Mouse (Mus musculus): ENCODE measurements around the gene Wwox. TPM values are rescaled to one million over a fixed set of nuclear protein-coding genes. Genes with fewer than 3 reads are reported as not detected.

Gene Wwox
- total RNA-seq, 2 experiments from 2014 or later: 10.5 to 11.3 TPM

DNA sequence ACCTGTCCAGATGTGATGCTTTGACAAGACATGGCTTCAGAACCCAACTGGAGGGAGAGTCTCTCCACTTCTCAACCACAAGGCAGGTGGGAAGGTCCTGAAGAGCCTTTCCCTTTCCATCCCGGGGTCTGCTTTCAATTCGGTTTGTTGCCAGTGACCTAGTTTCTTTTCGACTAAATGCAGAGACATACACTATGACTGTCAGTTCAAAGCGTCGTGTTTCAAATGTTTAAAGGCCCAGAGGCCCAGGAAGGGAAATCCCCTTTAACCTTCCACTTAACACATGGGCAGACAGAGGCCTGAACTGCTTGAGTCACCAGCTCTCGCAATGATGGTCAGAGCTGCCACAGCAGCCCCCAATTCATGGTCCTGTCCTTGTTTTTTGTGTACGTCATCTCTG, 606.3 kb downstream of the Wwox start:
- DNase-seq: no peak

DNA sequence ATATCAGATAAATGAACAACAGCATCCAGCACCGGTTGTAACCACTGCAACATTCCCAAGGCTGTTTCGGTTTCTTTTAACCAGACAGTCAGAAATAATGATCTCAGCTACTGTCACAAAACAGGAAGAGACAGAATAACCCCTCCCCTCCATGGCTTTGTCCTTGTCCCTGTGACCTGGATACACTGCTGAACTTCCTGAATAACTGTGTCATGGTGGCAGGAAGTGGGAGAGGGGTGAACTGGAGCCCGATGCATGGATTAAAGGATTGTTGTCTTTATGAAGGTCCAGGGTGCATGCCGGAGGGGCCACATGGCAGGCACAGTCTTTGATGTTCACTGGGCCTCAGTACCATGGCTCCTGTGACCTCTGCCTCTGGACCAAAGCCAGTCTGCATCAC, 607.0 kb downstream of the Wwox start:
- peak; percentile 7 for DNase-seq

DNA sequence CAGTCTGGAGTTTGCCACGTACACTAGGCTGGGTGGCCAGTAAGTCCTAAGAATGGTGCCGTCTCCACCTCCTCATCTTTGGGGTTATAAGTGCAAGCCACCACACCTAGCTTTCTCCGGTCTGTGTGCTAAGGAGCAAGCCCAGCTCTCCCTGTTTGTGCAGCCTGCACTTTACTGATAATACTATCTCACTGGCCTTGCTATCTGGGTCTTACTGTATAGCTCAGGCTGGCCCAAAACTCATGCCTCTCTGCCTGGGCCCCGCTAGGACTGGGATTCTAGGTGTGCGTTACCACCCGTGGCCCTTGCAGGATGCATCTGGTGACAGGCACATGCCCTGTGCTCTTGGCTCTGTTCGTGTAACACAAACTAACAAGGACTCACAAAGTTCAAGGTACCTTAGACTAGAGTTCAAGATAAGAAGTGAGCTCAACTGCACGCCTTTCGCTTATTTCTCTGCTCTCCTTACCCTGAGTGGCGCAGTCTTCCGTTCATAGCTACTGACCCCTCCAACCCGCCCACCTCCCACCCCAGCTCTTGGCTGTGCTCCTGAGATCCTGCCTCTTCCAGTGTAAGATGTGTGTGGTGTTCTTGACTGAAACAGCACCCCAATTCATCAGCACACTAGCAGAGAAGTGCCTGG, 618.9 kb downstream of the Wwox start:
- DNase-seq: no peak

DNA sequence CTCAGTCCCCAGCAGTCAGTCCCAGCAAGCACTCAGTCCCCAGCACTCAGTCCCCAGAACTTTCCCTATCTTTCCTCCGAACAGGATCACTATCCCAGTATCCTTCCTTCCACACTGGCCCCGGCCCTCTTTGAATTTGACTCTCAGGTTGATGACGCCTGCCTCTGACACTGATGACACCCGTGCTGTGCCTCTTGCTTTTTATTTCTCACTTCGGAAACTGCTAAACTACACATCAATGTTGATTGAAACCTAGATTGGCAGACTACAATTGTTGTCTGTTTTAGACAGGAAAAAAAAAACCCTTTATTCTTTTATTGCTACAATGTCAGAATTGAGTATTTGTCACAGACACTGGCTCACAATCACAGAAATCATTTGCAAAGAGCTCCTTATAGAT, 624.2 kb downstream of the Wwox start:
- DNase-seq: no peak

DNA sequence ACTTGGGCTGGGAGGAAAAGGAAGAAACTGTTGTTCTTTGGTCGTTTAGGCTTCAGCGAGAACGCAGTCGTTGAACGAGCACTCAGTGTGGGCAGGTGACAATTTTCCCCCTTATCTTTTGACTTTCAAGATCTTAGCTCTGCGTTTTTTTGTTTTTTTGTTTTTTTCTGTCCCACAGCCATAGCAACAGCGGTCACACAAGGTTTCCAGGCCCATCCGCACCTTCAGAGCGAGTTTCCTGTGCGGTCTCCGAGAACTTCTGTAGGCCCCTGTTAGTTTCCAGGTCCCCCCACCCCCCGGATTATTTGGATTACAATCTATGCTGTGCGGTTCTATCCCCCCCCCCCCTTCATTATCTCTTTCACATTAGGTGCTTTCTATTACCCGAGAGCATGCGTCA, 625.2 kb downstream of the Wwox start:
- DNase-seq: no peak

DNA sequence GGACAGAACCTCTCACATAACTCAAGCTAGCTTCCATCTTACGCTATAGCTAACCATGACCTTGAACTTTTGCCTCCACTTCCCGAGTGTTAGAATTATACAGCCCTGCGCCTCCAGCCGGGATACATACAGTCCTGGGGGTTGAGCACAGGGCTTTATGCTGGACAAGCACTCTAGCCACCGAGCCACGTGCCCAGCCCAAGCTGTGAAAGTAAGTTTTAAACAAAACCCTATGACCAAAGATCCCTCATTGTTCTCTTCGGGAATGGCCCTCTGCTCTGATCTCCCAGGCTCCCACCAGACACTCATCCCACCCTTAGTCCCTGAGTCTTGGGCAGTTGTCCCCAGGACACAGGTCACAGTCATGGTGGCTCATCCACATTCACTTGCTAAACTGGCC, 625.9 kb downstream of the Wwox start:
- DNase-seq: no peak

DNA sequence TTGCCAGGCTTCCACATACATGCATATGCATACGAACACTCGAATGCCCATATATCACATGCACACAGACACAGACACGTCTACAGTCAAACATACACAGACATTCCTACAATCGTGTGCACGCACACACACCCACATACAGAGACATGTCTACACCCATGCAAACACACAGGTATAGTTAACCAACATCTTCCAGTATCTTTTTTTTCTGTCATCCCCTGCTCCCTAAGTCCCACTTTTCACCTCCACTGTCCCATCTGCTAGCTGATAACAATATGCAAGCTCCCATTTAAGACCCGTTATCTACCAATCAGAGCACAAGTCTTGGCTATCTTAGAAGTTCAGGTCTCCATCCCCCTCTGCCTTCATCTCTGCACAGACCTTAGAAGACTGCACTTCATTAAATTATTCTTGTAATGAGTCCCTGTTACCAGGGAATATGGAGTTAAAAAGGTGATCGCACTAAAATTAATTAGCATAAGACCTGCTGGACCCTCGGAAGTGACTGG, 627.1 kb downstream of the Wwox start:
- no peak for DNase-seq

DNA sequence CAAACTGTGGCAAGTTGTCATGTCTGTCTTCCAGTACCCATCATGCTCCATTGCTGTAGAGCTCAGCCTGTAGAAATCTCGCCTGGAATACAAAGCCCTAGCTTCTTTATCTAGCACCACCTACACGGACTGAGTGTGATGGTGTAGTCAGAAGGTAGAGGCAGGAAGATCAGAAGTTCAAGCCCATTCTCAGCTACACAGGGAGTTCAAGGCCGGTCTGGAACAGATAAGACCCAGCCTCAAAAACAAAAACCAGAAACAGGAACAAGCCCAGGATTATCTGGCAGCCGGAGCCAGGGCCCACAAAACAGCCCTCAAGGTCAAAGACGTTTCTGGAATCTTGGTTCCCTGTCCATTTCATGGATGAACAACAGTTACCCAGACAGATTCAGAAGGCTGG, 629.3 kb downstream of the Wwox start:
- DNase-seq: no peak

DNA sequence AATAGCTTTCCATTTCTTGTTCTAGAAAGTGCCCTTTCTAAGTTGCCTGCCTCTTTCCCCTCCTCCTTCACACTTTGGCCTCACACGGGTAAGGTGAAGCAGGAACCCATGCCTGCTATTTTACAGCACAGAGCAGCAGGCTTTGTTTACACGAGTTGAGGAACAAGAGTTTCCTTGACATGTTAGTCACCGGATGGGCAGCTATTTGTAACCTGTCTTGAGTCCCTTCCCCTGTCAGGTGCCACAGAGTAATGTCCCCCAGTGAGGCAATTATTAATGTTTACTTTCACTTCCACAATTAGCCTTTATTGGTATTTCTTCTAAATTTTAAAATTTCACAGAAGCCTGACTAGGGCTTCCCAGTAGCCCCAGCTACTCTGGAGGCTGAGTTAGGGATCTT, 630.8 kb downstream of the Wwox start:
- no peak for DNase-seq

DNA sequence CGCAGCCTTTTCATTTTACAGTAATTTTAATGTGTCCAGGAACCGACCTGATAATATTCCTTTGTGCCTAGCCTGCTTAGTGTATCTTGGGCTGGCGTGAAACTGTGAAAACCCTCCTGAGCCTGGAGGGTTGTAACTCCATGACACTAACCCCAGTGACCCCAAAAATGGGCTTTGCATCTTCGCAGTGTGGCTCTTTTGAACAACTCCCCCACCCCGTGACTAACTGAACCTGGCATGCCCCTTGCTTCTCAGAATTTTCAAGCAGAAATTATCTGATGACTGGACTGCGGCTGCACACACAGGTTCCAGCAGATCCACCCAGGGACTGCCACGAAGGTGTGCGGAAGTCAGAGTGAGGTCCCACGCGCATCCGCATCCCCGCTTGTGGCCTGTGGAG, 631.8 kb downstream of the Wwox start:
- no peak for DNase-seq

DNA sequence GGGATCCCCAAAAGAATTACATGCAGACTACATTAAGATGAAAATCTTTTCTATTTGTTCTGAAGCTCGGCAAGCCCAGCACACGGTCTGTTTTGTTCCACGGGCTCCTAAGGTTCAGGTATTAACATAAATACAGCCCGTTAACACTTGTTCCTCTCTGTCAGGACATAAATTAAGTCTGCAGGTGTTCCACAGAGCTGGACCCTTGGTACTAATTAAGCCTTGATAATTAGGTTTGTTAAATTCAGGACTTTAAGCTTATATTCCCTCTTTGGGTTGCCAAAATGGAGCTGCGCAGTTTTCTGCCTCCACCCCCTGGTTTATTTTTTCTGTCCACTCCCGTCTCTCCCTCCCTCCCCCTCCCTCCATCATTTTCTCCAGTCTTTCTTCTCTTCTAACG, 638.8 kb downstream of the Wwox start:
- DNase-seq: no peak

DNA sequence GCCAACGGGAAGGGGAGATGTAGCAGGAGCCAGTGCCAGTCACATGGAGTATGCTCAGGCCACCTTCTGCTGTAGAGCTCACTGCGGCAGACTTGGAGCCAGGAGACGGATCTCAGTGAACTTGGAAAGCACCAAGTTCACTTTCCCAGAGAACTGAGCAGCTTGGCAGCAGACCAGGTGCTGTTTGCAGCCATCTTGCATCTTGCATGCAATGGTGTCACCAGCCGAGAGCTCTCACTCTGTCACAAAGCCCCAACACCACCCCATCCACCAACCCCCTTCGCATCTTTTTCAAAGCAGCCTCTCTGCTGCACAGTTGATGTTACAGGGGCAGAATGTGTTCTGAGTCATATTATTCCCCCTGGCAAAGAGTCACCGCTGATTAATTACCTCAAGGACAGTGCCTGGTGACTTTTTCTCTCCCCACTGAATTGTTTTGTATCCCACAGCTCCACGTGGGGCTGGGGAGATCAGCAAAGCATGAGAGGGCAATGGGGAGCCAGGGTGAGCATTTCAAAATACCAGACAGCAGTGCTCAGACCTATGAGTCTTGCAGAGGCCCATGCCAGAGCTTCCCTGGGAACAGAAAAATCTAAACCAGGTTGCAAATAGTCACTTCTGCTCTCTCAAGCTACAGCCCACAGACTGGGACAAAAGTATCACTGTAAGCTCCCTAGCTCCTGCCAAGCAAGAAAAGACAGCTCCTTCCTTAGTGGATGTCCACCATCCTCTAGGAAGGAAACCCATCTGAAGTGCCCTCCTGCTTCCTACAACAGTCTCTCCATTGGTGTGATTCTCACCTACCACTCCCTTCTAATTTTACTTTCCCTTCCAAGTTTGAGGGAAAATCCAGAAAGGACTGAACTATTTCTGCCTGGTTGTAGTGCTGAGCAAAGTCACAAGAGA, 642.1 kb downstream of the Wwox start:
- no peak for DNase-seq

DNA sequence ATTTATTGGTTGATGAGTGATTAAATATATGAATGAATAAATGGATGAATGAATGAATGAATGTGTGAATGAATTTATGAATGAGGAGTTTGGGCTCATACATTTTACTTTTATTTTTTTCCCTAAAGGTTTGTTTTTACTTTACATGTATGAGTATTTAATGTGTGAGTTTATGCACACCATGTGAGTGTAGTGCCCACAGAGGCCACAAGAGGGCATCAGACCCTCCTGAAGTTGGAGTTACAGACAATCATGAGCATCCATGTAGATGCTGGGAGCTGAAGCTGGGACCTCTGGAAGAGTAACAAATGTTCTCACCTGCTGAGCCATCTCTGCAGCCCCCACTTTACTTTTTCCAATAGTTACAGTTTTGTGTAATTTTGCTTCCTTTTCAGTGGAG, 648.7 kb downstream of the Wwox start:
- no peak for DNase-seq

DNA sequence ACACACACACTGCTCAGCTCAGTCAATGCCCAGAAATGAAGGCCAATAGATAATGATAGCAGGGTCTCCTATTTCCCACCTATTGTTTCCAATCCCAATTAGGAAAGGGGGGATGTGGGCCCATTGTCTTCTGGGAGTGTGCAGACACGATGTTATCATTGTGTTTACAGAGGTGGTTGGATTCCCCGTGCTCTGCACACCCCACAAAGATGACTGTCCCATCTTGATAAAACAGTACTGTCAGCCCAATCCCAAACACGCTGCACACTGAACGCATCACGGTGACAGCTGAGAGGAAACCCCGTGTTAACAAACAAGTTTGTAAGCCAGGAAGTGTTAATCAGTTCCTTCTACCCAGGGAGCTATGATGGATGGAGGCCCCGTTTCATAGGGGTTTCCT, 650.3 kb downstream of the Wwox start:
- DNase-seq: no peak

DNA sequence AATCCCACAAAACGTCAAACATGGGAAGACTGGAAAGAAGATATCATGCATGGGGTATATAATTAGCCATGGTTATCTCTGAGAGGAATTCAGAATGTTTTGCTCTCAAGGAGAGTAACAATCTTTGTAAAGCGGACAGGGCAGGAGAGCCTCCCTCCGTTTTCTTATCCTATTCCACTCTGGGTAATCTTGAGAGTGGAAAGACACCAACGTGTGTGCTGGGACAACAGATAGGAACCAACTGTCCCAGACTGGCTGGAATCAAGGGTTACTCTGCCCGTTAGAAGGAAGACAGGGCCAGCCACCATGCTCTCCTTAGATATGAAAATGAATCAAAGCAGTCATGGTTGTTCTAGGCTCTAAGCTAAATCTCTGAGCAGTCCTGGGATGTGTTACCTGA, 650.7 kb downstream of the Wwox start:
- no peak for DNase-seq

DNA sequence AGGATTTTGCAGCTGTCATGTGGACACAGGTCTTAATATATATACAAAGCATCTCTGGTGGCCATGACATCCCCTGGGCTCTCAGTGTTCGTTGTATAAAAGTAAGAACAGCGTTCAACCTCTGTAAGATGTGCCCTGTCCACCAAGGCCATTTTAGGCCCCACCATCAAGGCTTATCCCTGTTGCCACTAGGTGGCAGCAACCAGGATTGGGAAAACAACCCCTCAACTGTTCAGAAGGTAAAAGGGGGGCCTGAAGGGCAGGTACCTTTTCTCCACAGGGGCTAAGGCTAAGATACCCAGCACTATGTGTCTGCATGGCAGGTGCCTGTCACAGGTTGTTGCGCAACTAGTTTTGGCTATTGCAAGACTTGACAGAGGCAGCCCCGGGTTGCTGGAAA, 656.1 kb downstream of the Wwox start:
- DNase-seq: peak; percentile 33

DNA sequence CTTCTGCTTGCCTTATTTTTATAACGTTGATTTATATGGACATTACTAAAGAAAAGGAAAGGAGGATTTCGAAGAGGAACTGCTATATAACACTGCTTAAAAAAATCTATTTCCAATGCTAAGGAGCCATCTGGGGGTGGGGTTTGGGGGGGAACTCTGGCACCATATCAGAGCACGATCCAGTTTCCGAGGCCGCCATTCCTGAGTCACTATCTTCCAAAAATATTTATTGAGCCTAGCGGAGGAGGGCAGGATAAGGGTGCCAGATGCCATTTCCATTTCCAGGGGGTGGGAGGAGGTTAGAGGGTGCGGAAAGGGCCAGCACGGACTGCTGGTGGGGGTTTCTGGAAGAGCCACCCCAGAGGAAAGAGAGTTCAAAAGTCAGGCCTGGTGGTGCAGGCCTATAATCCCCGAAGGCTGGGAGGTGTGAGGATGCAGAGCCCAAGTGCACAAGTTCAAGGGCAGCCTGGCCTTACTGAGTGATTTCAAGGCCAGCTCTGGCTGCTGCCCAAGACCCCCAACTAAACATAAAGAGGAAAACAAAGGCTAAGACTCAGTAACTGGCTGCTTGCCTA, 658.6 kb downstream of the Wwox start:
- DNase-seq: no peak

DNA sequence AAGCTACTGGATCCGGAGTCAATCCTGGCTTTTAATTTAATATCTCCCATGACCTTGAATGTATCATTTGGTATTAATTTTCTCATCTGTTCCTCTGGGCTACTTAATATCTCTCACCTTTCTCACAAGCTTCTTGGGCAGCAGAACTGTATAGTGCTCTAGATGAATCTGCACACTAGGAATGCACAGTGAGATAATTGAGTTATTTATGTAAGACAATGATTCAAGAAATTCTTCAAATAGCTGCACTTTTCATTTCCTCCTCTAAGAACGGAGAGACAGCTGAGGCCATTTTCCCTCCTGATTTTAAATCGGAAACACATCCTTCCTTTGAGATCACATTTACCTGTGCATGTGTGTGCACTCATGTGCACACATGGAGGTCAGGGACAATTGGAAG, 669.9 kb downstream of the Wwox start:
- no peak for DNase-seq

DNA sequence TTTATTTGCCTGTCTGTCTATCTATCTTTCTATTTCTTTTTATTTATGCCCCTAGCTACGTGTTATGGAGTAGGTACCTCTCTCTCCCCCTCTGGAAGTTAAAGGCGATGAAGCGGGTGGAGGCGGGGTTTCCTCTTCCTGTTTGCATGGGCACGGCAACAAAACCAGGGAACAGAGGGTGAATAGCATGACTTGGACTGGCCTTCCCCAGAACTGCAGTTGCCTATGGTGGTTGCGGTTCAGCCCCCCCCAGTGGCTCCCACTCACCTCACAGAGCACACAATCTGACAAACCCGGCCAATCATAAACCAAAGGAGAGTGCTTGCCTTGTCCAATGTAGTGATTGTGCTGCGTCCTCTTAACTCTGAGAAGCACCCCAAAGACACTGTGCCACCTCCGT, 671.0 kb downstream of the Wwox start:
- DNase-seq: peak; percentile 16

DNA sequence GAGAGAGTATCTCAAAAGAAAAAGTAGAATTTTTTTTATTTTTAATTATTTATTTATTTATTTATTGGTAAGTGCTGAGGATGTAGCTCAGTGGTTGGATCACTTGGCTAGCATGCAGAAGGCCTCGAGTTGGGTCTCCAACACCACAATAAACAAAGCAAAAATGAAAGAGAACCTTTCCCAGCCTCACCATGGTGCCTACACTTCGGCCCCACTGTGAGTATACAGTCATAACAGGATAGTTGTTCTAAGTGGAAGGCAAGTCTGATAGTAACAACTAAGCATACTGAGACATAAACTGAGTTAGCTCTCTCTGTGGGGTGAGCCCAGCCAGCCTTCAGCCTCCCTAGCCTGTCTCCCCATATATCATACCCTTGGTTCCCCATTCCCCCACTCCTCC, 672.6 kb downstream of the Wwox start:
- DNase-seq: no peak

DNA sequence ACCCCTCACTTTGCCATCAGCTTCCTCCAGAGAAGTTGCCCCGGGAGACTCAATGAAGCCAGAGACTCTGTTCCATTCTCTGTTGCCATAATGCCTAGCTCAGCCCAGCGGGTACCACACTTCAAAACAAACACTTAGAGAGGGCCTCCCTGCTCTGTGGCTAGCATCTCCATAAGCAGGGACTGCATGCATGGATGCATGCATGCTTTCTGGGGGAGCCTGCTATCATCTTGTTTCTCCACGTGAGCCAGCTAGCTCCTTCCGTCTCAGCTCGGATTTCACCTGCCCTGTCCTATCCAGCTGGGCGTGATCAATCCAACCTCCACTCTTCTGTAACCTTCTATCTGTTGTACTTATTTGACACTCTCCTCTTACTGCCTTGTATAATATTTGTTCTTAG, 675.0 kb downstream of the Wwox start:
- no peak for DNase-seq

DNA sequence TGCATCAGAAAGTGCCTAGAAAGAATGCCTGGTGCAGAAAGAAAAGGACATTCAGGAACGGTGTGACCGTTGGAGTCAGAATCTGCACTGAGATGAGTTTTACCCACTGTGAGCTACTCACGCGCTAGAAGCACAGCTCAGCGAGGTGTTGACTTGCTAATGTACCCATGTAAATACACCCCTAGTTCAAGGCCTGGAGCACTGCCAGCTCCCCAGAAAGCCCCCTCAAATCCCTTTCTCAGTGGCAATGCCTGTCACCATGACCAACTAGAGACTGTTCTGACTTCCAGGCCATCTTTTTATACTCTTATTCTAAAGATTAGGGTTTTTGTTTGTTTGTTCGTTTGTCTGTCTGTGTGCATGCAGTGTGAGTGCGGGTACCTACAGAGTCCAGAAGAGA, 686.6 kb downstream of the Wwox start:
- DNase-seq: no peak

DNA sequence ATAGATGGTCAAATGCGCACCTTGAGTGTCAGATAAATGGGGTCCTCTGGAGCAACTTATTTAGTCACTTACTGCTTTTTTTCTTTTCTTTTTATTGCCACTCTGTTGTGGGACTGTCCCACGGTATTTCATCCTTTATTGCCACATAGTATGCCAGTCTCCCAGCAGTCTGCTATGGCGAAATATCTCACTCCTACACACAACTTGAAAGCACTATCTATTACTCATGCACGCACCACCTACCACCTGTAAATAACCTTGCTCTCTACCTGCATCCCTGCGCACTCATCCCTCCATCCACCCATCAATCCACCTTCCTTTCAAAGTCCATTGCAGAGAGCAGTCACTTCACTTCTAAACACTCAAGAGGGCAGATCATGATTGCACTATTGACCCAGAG, 687.2 kb downstream of the Wwox start:
- DNase-seq: no peak

DNA sequence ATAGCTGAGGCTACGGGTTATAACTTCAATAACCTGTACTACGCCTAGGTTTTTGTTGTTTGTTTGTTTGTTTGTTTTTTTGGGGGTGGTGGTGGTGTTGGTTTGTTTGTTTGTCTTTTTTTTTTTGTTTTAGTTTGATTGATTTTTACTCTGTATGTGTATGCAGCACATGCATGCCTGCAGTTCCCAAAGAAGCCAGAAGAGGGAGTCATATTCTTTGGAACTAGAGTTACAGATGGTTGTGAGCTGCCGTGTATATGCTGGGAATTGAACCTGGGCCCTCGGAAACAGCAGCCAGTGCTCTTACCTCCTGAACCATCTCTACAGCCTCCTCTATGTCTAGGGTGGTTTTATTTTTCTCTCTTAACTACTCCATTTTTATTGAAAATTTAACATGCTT, 689.9 kb downstream of the Wwox start:
- DNase-seq: no peak
